Mouse (Mus musculus) limb, embryonic 12.5 days (tissue): ENCODE data around the gene Insc. TPM values are rescaled to one million over a fixed set of nuclear protein-coding genes. Genes with fewer than 3 reads are reported as not detected.

Source experiments
- ATAC-seq: fragments of 200-750 bp; cut with Nextera tagmentation; 2 replicates; pipeline ENCODE4 v1.8.0; 2017; ENCODE audit warnings: low read depth, moderate TSS enrichment; ENCODE audit not compliant: insufficient number of reproducible peaks, insufficient read depth, low FRiP score, low TSS enrichment
- H3K27ac ChIP-seq: fragments of 300-500 bp; sonication (generic); 2 replicates; pipeline ENCODE4 v1.5.1; 2016; ENCODE audit warnings: mild to moderate bottlenecking, moderate library complexity
- H3K27me3 ChIP-seq: fragments of 300-500 bp; sonication (generic); 2 replicates; pipeline ENCODE4 v1.6.1; 2016; ENCODE audit warnings: mild to moderate bottlenecking, moderate library complexity
- H3K36me3 ChIP-seq: fragments of 300-500 bp; sonication (generic); 2 replicates; pipeline ENCODE4 v1.6.1; 2016; ENCODE audit warnings: mild to moderate bottlenecking, moderate library complexity
- H3K4me1 ChIP-seq: fragments of 300-500 bp; sonication (generic); replicated peaks from 2 replicates; pipeline ENCODE4 v1.6.1; 2016
- H3K4me2 ChIP-seq: fragments of 300-500 bp; sonication (generic); 2 replicates; pipeline ENCODE4 v1.6.1; 2016; ENCODE audit warnings: mild to moderate bottlenecking, moderate library complexity
- H3K4me3 ChIP-seq: fragments of 300-500 bp; sonication (generic); replicated peaks from 2 replicates; pipeline ENCODE4 v1.5.1; 2016; ENCODE audit warnings: mild to moderate bottlenecking
- H3K9ac ChIP-seq: fragments of 300-500 bp; sonication (generic); replicated peaks from 2 replicates; pipeline ENCODE4 v1.6.1; 2016; ENCODE audit warnings: mild to moderate bottlenecking, moderate library complexity
- H3K9me3 ChIP-seq: fragments of 300-500 bp; sonication (generic); 2 replicates; pipeline ENCODE4 v1.6.1; 2016; ENCODE audit warnings: mild to moderate bottlenecking, moderate library complexity
- WGBS: fragments of 180-500 bp; shearing (Covaris S2); methylation state at CpG from one replicate; pipeline ENCODE4 v1.1.7; 2016; 5-methylcytosine and 5-hydroxymethylcytosine counted together
- polyA plus RNA-seq: library from polyadenylated mRNA; unstranded; fragments of >200 nt; fragmentation: Nextera tagmentation; extraction: Ambion mirVana; gene quantifications from 2 replicates; pipeline ENCODE4 v1.2.1, GENCODE M21; 2016

Insc gene
- polyA plus RNA-seq, 1 experiment from 2014 or later, result 0.93 TPM

- no peak overlapping the region for H3K4me2 ChIP-seq
- H3K27me3 ChIP-seq, result peaks cover 72% of the 10 kb centered on the region
These were observed 88.9 kb downstream of the Insc start for GRCm38 (mm10) chr7:114832257-114832940.

GRCm38 (mm10) chr7:114834504-114834903 lies 91.0 kb downstream of the Insc start:
- Histone ChIP-seq H3K4me3 (no peak overlapping the region), H3K4me2 (no peak overlapping the region), H3K27ac (no peak overlapping the region), H3K9me3 (no peaks in the 10 kb centered on the region), H3K36me3 (no peaks in the 10 kb centered on the region), H3K27me3 (peaks cover 65% of the 10 kb centered on the region), H3K4me1 (no peaks in the 10 kb centered on the region), H3K9ac (no peak overlapping the region)
- no peak for ATAC-seq
- WGBS, result 90% methylated on average over 6 of the region's 6 CpGs

More at GRCm38 (mm10) chr7:114832257-114832940, 88.9 kb downstream of the Insc start:
- Histone ChIP-seq H3K36me3 (no peaks in the 10 kb centered on the region), H3K9ac (no peak overlapping the region), H3K9me3 (no peaks in the 10 kb centered on the region), H3K27ac (no peak overlapping the region), H3K4me3 (no peak overlapping the region), H3K4me1 (peaks cover 2% of the 10 kb centered on the region)
- 64% methylated on average over 3 of the region's 3 CpGs for WGBS
- ATAC-seq, result no peak

GRCm38 (mm10) chr7:114837268-114837667 lies 93.8 kb downstream of the Insc start:
- Histone ChIP-seq H3K4me3 (no peak overlapping the region), H3K27ac (no peak overlapping the region), H3K4me1 (peaks cover 3% of the 10 kb centered on the region), H3K36me3 (no peaks in the 10 kb centered on the region), H3K9me3 (no peaks in the 10 kb centered on the region), H3K4me2 (no peak overlapping the region), H3K9ac (no peak overlapping the region), H3K27me3 (peaks cover 40% of the 10 kb centered on the region)
- 80% methylated on average over 3 of the region's 3 CpGs for WGBS
- no peak for ATAC-seq

GRCm38 (mm10) chr7:114840029-114840745 lies 96.7 kb downstream of the Insc start:
- Histone ChIP-seq H3K4me2 (no peak overlapping the region), H3K9ac (no peak overlapping the region), H3K4me1 (peaks cover 11% of the 10 kb centered on the region), H3K27ac (no peak overlapping the region), H3K36me3 (no peaks in the 10 kb centered on the region), H3K4me3 (no peak overlapping the region), H3K27me3 (peaks cover 29% of the 10 kb centered on the region), H3K9me3 (no peaks in the 10 kb centered on the region)
- ATAC-seq, result no peak
- WGBS, result 47% methylated on average over 5 of the region's 5 CpGs

- no peak; the same call in 1 of the 2 replicates for ATAC-seq
- WGBS, result 11% methylated on average over 3 of the region's 3 CpGs
- Histone ChIP-seq H3K36me3 (no peaks in the 10 kb centered on the region), H3K9me3 (no peaks in the 10 kb centered on the region), H3K9ac (no peak overlapping the region), H3K4me1 (peaks cover 11% of the 10 kb centered on the region), H3K4me3 (no peak overlapping the region), H3K4me2 (no peak overlapping the region), H3K27me3 (peaks cover 16% of the 10 kb centered on the region), H3K27ac (no peak overlapping the region)
These were observed 99.2 kb downstream of the Insc start for GRCm38 (mm10) chr7:114842644-114843211.

- Histone ChIP-seq H3K27ac (no peak overlapping the region), H3K4me3 (no peak overlapping the region), H3K9me3 (no peaks in the 10 kb centered on the region), H3K4me2 (no peak overlapping the region), H3K27me3 (peaks cover 11% of the 10 kb centered on the region), H3K4me1 (peaks cover 8% of the 10 kb centered on the region), H3K9ac (no peak overlapping the region), H3K36me3 (no peaks in the 10 kb centered on the region)
- ATAC-seq, result no peak
- 78% methylated on average over 2 of the region's 2 CpGs for whole genome bisulfite sequencing
These were observed 103.7 kb downstream of the Insc start for GRCm38 (mm10) chr7:114847179-114847578.

GRCm38 (mm10) chr7:114852387-114852786 lies 108.9 kb downstream of the Insc start:
- no peaks in the 10 kb centered on the region for H3K9me3 ChIP-seq
- WGBS, result 92% methylated on average over 3 of the region's 3 CpGs

GRCm38 (mm10) chr7:114854169-114854568 lies 110.7 kb downstream of the Insc start:
- Histone ChIP-seq H3K36me3 (no peaks in the 10 kb centered on the region), H3K27me3 (no peaks in the 10 kb centered on the region), H3K4me3 (no peak overlapping the region), H3K9ac (no peak overlapping the region), H3K9me3 (no peaks in the 10 kb centered on the region), H3K4me2 (no peak overlapping the region), H3K27ac (no peak overlapping the region), H3K4me1 (no peaks in the 10 kb centered on the region)
- no peak for ATAC-seq
- 86% methylated on average over 2 of the region's 2 CpGs for WGBS

More at GRCm38 (mm10) chr7:114852387-114852786, 108.9 kb downstream of the Insc start:
- no peak for ATAC-seq
- Histone ChIP-seq H3K4me2 (no peak overlapping the region), H3K27ac (no peak overlapping the region), H3K27me3 (no peaks in the 10 kb centered on the region), H3K4me1 (no peaks in the 10 kb centered on the region), H3K36me3 (no peaks in the 10 kb centered on the region), H3K9ac (no peak overlapping the region), H3K4me3 (no peak overlapping the region)

GRCm38 (mm10) chr7:114860858-114861523 lies 117.5 kb downstream of the Insc start:
- no peak overlapping the region for H3K27ac ChIP-seq
- H3K27me3 ChIP-seq, result no peaks in the 10 kb centered on the region
- no peaks in the 10 kb centered on the region for H3K9me3 ChIP-seq
- 86% methylated on average over 3 of the region's 3 CpGs for WGBS
- H3K4me2 ChIP-seq, result no peak overlapping the region
- H3K4me1 ChIP-seq, result no peaks in the 10 kb centered on the region
- ATAC-seq, result no peak
- H3K36me3 ChIP-seq, result no peaks in the 10 kb centered on the region
- no peak overlapping the region for H3K9ac ChIP-seq
- H3K4me3 ChIP-seq, result no peak overlapping the region

- WGBS, result 31% methylated on average over 3 of the region's 3 CpGs
- no peaks in the 10 kb centered on the region for H3K36me3 ChIP-seq
- H3K9me3 ChIP-seq, result no peaks in the 10 kb centered on the region
- no peak overlapping the region for H3K9ac ChIP-seq
- H3K4me2 ChIP-seq, result no peak overlapping the region
- no peak for ATAC-seq
- no peaks in the 10 kb centered on the region for H3K27me3 ChIP-seq
- H3K27ac ChIP-seq, result no peak overlapping the region
- H3K4me1 ChIP-seq, result no peaks in the 10 kb centered on the region
- H3K4me3 ChIP-seq, result no peak overlapping the region
These were observed 130.0 kb downstream of the Insc start for GRCm38 (mm10) chr7:114873315-114874012.
